Mouse (Mus musculus): ENCODE data around the gene Vps16.

The Vps16 gene

GRCm38 (mm10) chr2:130421781-130422620, 2.1 kb upstream of the Vps16 start:
- no peak for ATAC-seq (ENCODE audit: insufficient number of reproducible peaks, low FRiP score, low TSS enrichment)

- ATAC-seq (ENCODE audit: insufficient number of reproducible peaks, low FRiP score, low TSS enrichment) = peak; percentile 54
These were observed 578 bp upstream of the Vps16 start for GRCm38 (mm10) chr2:130423397-130424125.

- no peak for ATAC-seq (ENCODE audit: insufficient number of reproducible peaks, low FRiP score, low TSS enrichment)
These were observed 973 bp downstream of the Vps16 start for GRCm38 (mm10) chr2:130425112-130425511.

- ATAC-seq (ENCODE audit: insufficient number of reproducible peaks, low FRiP score, low TSS enrichment) = no peak
These were observed 5.7 kb downstream of the Vps16 start for GRCm38 (mm10) chr2:130429851-130430250.

- ATAC-seq (ENCODE audit: insufficient number of reproducible peaks, low FRiP score, low TSS enrichment) = no peak
These were observed 6.3 kb downstream of the Vps16 start for GRCm38 (mm10) chr2:130430484-130430883.

GRCm38 (mm10) chr2:130432157-130432556, 8.0 kb downstream of the Vps16 start:
- ATAC-seq (ENCODE audit: insufficient number of reproducible peaks, low FRiP score, low TSS enrichment) = no peak

- ATAC-seq (ENCODE audit: insufficient number of reproducible peaks, low FRiP score, low TSS enrichment) = 0 out of 2 replicates have a peak, but pooled peaks have one; percentile 20
These were observed 9.0 kb downstream of the Vps16 start for GRCm38 (mm10) chr2:130433152-130433551.

- ATAC-seq (ENCODE audit: insufficient number of reproducible peaks, low FRiP score, low TSS enrichment) = no peak
These were observed 12.6 kb downstream of the Vps16 start for GRCm38 (mm10) chr2:130436769-130437168.

GRCm38 (mm10) chr2:130438861-130439260, 14.7 kb downstream of the Vps16 start:
- ATAC-seq (ENCODE audit: insufficient number of reproducible peaks, low FRiP score, low TSS enrichment) = no peak

GRCm38 (mm10) chr2:130439840-130440480, 15.8 kb downstream of the Vps16 start:
- no peak for ATAC-seq (ENCODE audit: insufficient number of reproducible peaks, low FRiP score, low TSS enrichment)

DNA sequence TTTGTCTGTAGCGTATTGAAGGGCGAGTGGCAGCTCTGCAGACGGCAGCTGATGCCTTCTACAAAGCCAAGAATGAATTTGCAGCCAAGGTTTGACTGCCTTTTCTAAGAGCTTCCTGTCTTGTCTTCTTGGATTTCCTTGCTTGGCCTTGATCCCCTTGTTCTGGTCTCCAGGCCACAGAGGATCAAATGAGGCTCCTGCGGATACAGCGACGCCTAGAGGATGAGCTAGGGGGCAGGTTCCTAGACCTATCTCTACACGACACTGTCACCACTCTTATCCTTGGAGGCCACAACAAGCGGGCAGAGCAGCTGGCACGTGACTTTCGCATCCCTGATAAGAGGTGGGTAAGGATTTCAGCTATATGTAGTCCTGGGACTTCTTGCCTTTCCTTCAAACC, 18.0 kb downstream of the Vps16 start:
- no peak for ATAC-seq (ENCODE audit: insufficient number of reproducible peaks, low FRiP score, low TSS enrichment)

DNA sequence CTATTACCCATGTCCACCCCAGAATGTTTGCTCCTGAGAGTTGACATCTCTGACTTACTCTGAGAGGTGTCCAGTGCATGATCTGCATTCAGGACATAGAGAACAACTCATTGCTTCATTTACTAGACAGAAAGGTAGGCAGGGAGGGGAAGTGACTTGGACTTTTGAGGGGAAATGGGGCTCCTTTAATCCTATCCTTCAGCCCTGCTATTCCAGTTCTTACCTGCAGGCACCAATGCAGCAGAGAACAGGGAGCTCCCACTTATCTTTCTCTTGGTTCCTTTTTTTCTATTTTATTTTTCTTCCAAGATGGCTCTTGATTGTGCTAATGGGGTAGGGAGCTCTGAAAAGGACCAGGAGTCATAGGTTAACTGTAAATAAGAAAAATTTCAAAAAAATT, 24.3 kb downstream of the Vps16 start:
- no peak for ATAC-seq (ENCODE audit: insufficient number of reproducible peaks, low FRiP score, low TSS enrichment)

DNA sequence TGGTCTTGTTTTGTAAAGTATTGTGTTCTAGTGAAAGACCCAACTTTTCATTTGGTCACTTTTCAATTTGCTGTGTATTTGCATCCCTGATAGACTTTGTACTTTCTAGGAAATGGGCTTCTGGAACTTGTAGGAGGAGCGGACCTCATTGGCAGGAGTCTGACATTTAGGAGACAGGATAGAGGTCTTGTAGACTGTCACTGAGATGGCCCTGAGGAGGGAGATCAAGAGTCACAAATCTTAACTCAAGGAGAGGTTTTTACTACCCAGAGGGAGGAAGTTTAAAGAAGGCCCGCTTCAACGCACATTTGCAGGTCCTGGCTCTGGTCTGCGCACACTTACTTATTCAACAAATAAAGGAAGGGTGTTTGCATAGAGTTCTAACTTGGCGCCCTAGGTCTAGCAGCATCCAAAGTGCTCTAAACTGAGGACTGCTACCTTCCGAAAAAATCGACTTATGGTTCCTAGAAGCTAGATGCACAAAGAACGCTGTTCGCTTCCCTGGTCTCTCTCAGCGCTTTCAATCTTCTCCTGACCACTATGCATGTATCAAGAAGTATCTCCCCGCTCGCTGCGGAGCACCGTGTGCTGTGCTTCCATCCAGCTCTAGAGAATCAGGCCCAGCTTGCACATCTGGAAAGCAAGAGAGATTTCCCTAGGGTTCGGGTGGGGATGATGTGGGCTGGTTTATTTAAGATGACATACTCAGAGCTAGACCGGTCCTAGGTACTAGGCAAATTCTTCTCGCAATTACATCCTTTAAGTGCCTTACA, 25.1 kb downstream of the Vps16 start:
- no peak for ATAC-seq (ENCODE audit: insufficient number of reproducible peaks, low FRiP score, low TSS enrichment)

DNA sequence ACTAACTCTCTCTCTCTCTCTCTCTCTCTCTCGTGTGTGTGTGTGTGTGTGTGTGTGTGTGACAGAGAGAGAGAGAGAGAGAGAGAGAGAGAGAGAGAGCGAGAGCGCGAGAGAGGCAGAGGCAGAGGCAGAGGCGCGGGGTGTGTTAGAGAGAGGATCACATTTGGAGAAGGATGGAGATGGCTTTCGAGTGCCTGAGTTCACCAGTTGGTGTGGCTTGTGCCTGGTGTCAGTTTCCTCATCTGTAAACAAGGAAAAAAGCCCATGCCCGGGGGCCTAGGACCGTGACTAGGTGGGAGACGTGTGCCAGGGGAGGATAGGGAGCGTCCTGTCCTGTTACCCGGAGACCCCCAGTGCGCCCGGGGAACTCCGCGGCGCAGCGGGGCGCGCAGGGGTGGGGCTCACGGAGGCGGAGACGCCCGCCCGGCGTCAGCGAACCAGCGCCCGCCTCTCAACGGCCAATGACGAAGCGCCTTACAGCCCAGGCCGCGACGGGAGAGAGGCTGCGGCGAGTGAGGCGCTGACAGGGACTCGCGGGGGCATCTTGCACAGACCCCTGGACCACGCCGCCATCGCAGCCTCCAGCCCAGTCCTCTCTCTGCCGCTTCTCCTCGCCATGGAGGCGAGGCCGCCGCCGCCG, 25.8 kb downstream of the Vps16 start, which contains the start of gene Ptpra:
Gene Ptpra, plus strand, starts transcription at position 485 of the 640 bp plus-strand sequence.
- ATAC-seq (ENCODE audit: insufficient number of reproducible peaks, low FRiP score, low TSS enrichment) = peak; percentile 95

DNA sequence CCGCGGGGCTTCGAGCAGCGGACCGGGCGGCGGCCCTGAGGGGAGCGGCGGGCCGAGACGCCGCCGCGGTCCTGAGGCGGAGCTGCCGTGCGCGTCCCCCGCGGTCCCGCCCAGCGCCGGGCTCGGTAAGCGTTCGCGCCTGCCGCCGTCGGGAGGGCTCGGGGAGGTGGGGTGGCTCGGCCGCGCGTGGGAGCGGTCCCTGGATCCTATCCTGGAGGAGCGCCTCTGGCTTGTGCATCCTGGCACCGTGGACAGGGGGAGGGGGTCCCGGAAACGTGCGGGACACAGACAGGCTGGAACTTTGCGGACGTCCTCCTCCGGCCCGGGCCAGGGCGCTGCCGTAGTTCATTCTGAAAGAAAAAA, 26.3 kb downstream of the Vps16 start:
- peak; percentile 80 for ATAC-seq (ENCODE audit: insufficient number of reproducible peaks, low FRiP score, low TSS enrichment)

DNA sequence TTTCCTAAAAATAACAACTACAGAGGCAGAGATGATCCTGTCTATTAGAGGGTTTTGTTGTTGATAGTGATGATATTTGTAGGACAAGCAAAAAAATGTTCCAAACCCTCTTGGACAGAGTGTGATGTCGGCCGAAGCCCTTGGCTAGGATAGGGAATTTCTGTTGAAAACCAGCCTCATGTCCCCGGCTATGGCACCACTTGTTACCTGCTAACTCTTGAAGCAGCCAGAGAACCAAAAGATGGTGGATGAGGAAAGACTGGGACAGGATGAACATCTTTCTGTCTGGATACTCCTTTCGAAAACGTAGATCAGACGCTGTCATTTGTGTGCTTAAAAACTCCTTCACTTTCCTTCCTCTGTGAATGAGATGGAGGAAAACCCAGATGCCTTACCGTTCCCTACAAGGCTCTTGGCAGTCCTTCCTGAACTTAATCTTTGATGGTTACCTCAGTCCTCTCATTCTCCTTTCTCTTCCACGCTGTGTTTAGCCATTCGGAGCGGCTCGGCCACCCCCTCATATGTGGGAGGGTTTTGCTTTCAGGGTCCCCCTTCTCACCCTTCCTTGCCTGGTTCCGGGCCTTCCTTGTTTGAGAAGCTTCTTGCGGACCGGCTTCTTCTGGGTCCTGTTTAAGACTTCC, 27.1 kb downstream of the Vps16 start:
- no peak for ATAC-seq (ENCODE audit: insufficient number of reproducible peaks, low FRiP score, low TSS enrichment)

- no peak for ATAC-seq (ENCODE audit: insufficient number of reproducible peaks, low FRiP score, low TSS enrichment)
These were observed 27.6 kb downstream of the Vps16 start for GRCm38 (mm10) chr2:130451727-130452090.

DNA sequence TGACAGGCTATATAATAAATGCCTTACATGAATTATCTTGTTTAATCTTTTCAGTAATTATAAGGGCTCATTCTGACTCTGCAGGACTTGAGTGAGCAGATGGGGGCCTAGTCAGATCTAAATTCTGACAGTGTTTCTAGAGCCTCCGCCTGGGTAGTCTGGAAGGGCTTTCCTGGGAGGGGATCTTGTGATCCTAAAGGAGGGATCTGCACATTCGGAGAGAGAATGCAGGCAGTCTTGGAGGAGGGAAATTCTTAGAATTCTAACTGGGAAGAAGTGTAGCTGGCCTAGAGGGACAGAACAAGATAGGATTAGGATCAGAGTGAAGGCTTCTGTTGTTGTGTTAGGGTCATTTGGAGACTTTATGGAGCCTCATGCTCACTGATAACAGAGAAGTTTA, 28.1 kb downstream of the Vps16 start:
- ATAC-seq (ENCODE audit: insufficient number of reproducible peaks, low FRiP score, low TSS enrichment) = no peak

DNA sequence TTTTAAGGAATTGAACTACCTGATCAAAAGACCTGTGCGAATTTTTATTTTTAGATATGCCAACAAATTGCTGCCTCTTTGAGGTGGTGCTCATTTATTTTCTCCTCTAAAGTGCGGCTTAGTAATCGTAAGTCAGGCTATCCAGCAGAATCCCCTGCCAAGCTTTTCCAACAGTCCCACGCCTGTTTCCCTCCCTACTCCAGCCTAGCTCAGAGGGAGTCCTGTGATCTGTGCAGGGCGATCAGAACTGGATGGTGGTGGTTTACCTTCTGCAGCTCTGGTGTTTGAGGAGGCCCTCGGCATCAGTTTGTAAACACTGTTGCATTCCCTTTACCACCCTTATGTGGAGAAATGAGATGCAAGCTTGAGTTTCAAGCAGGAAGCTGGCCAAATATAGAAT, 29.3 kb downstream of the Vps16 start:
- ATAC-seq (ENCODE audit: insufficient number of reproducible peaks, low FRiP score, low TSS enrichment) = no peak
